Comparison of ENCODE assay signal across 12 mouse cellular contexts in the genomic region with DNA sequence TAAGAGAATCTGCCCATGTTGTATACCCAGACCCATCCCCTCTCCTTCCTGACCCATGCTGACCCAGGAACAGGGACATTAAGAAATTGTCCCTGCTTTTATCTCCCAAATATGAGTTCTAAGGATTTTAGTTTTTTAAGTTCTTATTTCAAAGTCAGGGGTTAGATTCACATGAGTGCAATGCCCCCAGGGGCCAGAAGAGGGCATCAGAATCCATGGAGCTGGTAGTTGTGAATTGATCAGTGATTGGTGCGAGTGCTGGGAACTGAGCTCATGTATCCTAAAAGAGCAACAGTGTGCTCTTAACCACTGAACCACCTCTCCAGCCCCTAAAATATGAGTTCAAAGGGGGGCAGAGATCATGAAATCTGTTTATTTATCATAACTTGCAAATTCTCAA.
DNase-seq lines count a peak whose midpoint lies in the region; ATAC-seq and TF ChIP-seq lines count a peak whose summit lies in the region.
"Had no signal": no experiment of that assay in that cellular context is flagged by ENCODE, and none has a peak within 500 bp of the region (broad histone marks: within the 10 kb centered on the region; RNA-seq: fewer than 3 reads in every experiment).

No protein-coding gene starts in this region.

- no peaks in the 10 kb centered on the region for H3K9me3 ChIP-seq in intestine, postnatal 0 days (ENCODE audit: control insufficient read depth)
- H3K9me3 ChIP-seq in intestine, embryonic 15.5 days = no peaks in the 10 kb centered on the region; the same call in 1 of the 2 replicates
- no peaks in the 10 kb centered on the region for H3K9me3 ChIP-seq in lung, embryonic 14.5 days (ENCODE audit: low read depth, low read length)
- H3K9me3 ChIP-seq: lung, embryonic 15.5 days; neural tube, embryonic 15.5 days had no signal

- H3K27me3 ChIP-seq in intestine, postnatal 0 days (replicated peaks; ENCODE audit: control insufficient read depth, insufficient read depth, low read length) = no peaks in the 10 kb centered on the region
- no peaks in the 10 kb centered on the region for H3K27me3 ChIP-seq in intestine, embryonic 15.5 days (replicated peaks)
- no peaks in the 10 kb centered on the region for H3K27me3 ChIP-seq in lung, embryonic 14.5 days (ENCODE audit: insufficient read depth, low read length)
- H3K27me3 ChIP-seq: lung, embryonic 15.5 days; neural tube, embryonic 15.5 days had no signal

- no peak for ATAC-seq in cerebellum, adult (ENCODE audit: insufficient number of reproducible peaks, low FRiP score, low TSS enrichment)
- ATAC-seq in intestine, postnatal 0 days = no peak
- no peak for ATAC-seq in intestine, embryonic 15.5 days
- no peak for ATAC-seq in lung, embryonic 14.5 days (ENCODE audit: insufficient read depth)
- peak; percentile 54; the same call in 1 of the 2 replicates for ATAC-seq in common myeloid progenitor, adult 5-6 weeks (replicated peaks; ENCODE audit: low read depth, poor library complexity, severe bottlenecking)
- ATAC-seq: midbrain, embryonic 16.5 days had no signal

- H3K4me3 ChIP-seq in intestine, postnatal 0 days (ENCODE audit: low read depth, low read length) = no peak overlapping the region
- no peak overlapping the region for H3K4me3 ChIP-seq in intestine, embryonic 15.5 days (replicated peaks)
- no peak overlapping the region for H3K4me3 ChIP-seq in lung, embryonic 14.5 days (ENCODE audit: low read depth, low read length)
- H3K4me3 ChIP-seq: lung, embryonic 15.5 days; neural tube, embryonic 15.5 days had no signal

- peak; percentile 33 for DNase-seq in cerebellum, adult 11-12 months
- peak; percentile 14 for DNase-seq in lung, embryonic 14.5 days
- no peak for DNase-seq in lung, postnatal 14 days
- no peak for DNase-seq in spleen, postnatal 10 days (ENCODE audit: low spot score in 2 of 2)
- DNase-seq: heart, postnatal 36 days had no signal

- no peak overlapping the region for H3K9ac ChIP-seq in intestine, postnatal 0 days (ENCODE audit: low read depth, low read length)
- H3K9ac ChIP-seq in intestine, embryonic 15.5 days = no peak overlapping the region
- H3K9ac ChIP-seq in lung, embryonic 14.5 days = no peak overlapping the region
- H3K9ac ChIP-seq: lung, embryonic 15.5 days; neural tube, embryonic 15.5 days had no signal

- no peaks in the 10 kb centered on the region for H3K36me3 ChIP-seq in intestine, postnatal 0 days (ENCODE audit: control insufficient read depth, insufficient read depth)
- H3K36me3 ChIP-seq in intestine, embryonic 15.5 days = no peaks in the 10 kb centered on the region
- H3K36me3 ChIP-seq in lung, embryonic 14.5 days (ENCODE audit: insufficient read depth) = no peaks in the 10 kb centered on the region
- H3K36me3 ChIP-seq: lung, embryonic 15.5 days had no signal

- WGBS in intestine, postnatal 0 days = 89% methylated on average over 1 of the region's 1 CpGs
- WGBS in intestine, embryonic 15.5 days = 78% methylated on average over 1 of the region's 1 CpGs
- 67% methylated on average over 1 of the region's 1 CpGs for WGBS in lung, embryonic 14.5 days

- no peak overlapping the region for H3K4me2 ChIP-seq in intestine, postnatal 0 days (replicated peaks; ENCODE audit: low read depth)
- H3K4me2 ChIP-seq in intestine, embryonic 15.5 days (replicated peaks) = no peak overlapping the region
- no peak overlapping the region for H3K4me2 ChIP-seq in lung, embryonic 14.5 days
- H3K4me2 ChIP-seq: lung, embryonic 15.5 days; neural tube, embryonic 15.5 days had no signal

- H3K27ac ChIP-seq in intestine, postnatal 0 days (ENCODE audit: low read depth, low read length) = no peak overlapping the region
- H3K27ac ChIP-seq in intestine, embryonic 15.5 days = no peak overlapping the region
- no peak overlapping the region for H3K27ac ChIP-seq in lung, embryonic 14.5 days (ENCODE audit: low read depth)
- H3K27ac ChIP-seq: lung, embryonic 15.5 days; neural tube, embryonic 15.5 days had no signal

- TF ChIP-seq CTCF in intestine, postnatal 0 days (IDR thresholded peaks at IDR 0.05; ENCODE audit: low read depth) = peak; percentile 44
- TF ChIP-seq CTCF in lung, embryonic 14.5 days (IDR thresholded peaks at IDR 0.05; ENCODE audit: low read depth) = peak; percentile 51

- H3K4me1 ChIP-seq in intestine, postnatal 0 days (replicated peaks; ENCODE audit: control insufficient read depth, insufficient read depth, low read length) = no peaks in the 10 kb centered on the region
- no peaks in the 10 kb centered on the region for H3K4me1 ChIP-seq in intestine, embryonic 15.5 days (replicated peaks)
- no peaks in the 10 kb centered on the region for H3K4me1 ChIP-seq in lung, embryonic 14.5 days (ENCODE audit: insufficient read depth)
- H3K4me1 ChIP-seq: lung, embryonic 15.5 days; neural tube, embryonic 15.5 days had no signal

Comparison
In these comparisons a context has a peak if more than half of its experiments do, and no peak if none do; other contexts are left out.
1. DNase-seq: peak in cerebellum, adult 11-12 months (single experiment) and lung, embryonic 14.5 days (single experiment); none in lung, postnatal 14 days (single experiment) and spleen, postnatal 10 days (0 of 2).